Mouse (Mus musculus) induced T-regulatory cell, adult 2 months (primary cell): ENCODE data around the gene Gatad2a.

Experiments
- DNase-seq: peaks from one replicate; pipeline ENCODE4 v3.0.0-alpha.2; 2012; ENCODE audit warnings: low read depth

The Gatad2a gene

DNA sequence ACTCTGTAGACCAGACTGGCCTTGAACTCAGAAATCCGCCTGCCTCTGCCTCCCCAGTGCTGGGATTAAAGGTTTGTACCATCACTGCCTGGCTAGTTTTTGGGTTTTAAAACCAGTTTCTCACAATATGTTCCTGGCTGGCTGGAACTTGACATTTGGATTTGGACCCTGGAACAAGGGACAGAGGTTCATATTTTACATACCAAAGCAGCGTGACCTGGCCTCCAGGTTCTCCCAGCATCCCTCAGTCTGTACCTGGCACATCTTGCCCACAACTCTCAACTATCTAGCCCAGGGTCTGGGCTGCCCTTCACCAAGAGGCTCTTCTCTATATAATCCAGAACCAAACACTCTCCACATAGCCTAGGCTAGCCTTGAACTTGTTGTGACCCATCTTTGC is 96.3 kb downstream of the Gatad2a start:
- DNase-seq: no peak

DNA sequence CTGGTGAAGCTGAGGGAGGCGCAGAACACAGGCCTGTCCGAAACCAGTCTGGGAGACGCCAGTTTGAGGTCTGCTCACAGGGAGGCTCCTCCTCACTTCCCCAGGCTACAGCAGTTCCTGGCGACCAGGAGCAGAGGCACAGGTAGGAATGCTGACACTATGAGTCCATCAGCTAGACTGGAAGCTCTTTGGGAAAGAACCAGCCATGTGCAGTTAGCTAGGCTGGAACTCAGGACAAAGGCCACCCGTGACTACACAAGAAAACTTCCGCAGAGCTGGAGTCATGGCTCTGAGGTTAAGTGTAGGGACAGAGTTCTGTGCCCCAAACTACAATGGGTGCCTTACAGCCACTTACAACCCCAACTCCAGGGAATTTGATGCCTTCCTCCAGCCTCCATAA is 98.3 kb downstream of the Gatad2a start:
- DNase-seq: no peak

DNA sequence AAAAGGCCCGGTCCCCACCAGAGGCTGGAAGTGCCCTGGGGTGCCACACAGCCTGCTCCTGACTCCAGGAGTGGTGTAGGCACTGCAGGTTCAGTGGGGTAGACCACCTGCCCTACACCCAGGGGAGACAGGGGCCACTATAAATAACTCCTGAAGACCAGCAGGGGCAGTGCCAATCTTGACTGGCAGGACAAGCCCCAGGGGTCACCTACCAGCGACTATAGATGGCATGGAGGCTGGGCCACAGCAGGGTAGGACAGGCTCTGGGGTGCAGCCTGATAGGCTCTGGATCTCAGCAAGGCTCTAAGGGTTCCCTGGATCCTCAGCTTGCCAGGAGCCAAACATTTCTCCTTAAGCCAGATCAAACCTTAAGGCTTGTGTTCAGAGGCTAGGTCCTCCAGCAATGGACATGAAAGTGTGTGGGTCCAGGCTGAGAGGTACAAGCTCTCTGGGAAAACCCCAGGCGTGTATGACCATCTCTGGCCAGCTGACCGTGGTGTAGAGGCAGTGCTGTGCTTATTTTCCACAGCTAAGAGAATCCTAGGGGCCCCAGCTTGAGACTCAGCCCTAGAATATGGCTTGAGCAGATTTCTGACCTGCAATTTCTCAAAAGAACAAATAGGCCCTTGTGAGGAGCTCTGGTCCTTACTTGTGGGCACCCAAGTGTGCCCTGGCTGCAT is 100.3 kb downstream of the Gatad2a start:
- no peak for DNase-seq

DNA sequence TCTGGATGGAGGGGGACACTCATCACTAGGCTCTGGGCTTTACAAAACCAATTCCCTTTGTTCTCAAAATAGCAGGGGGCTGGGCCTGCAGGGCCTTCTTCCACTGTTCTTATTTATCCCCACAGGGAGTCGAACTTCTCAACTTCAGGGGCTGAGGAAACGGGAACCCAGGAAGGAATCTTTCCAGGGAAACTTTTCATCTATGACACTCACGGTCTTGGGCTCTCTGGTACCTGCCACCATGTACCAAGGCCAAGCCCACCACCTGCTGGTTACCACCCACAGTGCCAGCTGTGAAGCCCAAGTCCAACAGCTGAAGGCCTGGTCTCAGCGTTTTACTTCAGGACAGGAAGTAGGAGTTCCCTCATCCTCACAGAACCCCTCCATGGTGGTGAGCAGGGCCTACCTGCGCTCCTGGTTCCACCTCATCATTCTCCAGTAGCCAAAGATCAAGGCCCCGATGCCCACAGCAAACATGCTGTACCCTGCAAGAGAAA is 101.3 kb downstream of the Gatad2a start:
- no peak for DNase-seq

DNA sequence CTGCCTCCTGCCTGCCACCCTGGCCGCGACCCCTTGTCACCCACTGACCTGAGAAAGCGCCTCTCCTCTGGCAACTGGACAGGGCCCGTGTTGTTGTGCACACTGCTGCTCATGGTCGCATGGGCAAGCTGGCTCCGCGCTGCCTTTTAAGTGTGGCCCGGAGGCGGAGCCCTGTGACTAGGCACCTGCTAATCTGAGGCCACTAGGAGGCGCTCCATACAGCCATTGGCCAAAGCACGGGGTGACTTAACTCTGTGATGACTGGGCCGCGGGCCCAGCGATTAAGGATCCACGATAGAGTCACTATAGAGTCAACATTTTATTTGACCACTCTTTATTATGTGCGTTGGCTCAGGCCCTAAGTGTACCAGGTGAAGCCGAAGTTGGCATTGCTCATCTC is 102.3 kb downstream of the Gatad2a start:
- DNase-seq: peak; percentile 76

DNA sequence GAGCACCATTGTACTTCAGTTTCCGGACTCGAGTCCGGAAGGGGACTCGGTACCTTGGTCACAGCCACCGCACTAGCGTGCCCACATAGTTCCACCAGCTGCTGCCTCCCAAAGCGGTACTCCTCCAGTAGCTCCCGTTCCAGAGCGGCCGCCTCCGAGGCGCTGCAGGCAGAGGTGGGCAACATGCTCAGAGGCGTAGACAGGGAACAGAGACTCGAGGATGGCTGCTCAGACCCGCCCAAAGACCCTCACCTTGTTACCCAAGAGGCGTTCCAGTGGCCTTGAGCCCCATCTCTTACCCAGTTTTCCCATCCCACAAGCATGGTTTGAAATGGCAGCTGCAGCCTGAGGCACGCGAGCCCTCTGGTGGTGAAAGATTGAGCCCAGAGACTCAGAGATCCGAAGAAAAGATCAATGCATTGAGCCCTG is 105.4 kb downstream of the Gatad2a start:
- peak; percentile 60 for DNase-seq

DNA sequence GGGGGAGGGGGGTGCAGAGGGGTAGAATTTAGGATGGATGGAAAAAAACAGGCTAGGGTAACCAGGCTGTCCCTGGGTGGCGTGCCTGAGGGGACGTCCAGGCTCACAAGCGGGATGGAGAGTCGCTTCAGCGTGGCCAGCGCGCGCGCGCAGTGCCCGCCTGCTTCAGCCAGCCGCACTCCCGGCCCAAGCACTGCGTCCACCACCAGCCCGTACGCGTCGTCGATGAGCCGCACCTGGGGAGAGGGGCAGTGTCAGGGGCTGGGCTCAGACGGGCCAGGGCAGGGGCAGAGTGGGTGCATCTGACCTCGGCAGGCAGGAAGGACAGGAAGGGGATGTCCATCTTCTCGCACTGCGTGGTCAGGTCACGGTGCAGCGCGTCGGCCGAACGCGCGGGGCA is 107.3 kb downstream of the Gatad2a start:
- no peak for DNase-seq

DNA sequence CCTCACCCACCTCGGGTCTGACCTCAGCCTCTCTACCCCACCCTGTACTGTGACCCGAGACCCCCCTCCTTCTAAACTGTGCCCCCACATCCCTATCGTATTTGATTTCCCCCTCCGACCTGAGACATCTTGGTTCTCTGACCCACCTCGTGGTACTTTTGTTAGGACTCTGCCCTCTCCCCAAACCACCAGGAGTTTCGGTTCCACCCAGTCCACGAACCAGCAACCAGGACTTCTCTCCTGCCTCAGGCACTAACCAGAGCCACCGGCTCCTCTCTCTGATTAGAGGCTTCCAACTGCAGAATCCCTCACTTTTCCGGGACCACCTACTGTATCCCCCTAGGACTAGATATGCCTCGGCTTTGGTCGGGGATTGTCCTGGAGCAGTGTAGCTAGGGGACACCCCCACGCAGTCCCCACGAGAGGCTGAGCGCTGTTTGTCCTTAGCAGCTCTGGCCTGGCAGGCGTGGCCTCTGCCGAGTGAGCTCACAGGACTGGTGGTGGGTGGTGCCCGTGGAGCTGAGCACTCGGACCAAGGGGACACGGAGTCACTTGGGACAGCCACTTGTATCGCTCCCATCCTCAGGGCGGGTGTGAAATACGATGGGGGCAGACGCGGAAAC is 107.8 kb downstream of the Gatad2a start:
- DNase-seq: peak; percentile 40

DNA sequence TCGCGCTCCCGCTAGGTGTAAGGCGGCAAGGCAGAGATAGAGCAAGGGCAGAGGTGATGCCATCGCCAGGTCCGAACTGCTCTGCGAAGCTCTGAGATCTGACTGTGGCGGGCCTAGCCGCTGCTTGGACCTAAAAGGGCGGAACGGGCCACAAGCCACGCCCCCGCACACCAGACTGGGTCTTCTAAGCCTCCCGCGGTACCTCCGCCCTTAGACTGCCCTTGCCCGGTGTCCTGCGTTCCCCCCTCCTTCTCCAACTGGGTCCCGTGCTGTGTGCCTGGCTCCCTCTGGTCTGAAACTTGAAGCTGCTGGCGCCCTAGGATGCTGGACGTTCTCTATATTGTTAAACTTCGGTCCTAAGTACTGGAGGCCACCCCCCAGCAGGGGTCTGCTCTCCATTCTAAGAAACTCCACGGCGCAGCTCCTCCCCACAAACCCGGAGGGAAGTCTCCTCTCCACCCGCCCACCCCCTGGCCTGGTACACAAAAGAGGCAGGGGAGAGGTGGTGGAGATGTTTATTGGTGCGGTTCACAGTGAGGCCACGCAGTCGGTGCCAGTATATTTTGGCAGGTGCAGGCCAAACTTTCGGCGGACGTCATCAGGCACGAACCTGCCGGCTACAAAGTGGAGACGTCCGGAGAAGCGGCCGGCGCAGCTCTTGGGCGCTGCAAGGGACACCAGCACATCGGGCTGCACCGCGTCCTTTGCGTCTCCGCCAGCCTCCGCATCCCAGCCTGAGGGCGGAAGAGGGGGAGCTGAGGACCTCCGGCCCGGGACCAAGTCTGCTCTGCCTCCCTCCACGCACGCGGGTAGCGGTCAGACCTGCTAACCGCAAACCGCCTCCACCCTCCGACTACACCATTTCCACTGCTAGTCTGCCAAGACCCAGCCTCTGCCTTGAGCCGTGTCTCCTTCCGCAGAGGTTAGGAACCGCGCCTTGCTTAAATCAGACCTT is 108.6 kb downstream of the Gatad2a start, which contains the start of gene Cilp2:
Cilp2 (minus strand) TSS at position 399 of the 955 bp plus-strand sequence.
- DNase-seq: peak; percentile 65

DNA sequence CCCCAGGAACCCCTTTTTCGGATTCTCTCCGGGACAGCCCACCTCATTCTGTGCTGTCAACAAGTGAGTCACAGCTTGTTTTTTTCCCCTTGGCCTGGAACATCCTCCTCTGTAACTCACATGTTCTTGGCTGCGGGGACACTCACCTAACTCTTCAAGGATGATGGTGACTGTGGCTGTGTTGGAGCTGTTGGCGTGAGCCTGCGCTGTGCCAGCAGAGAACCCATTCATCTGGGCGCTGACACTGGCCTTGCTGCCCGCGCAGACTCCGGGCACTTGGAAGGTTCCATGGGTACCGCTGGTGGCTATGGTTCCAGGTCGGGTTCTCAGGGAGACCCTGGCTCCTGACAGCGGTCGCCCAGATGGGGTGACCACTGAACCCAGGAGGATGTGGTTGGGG is 112.0 kb downstream of the Gatad2a start:
- no peak for DNase-seq

DNA sequence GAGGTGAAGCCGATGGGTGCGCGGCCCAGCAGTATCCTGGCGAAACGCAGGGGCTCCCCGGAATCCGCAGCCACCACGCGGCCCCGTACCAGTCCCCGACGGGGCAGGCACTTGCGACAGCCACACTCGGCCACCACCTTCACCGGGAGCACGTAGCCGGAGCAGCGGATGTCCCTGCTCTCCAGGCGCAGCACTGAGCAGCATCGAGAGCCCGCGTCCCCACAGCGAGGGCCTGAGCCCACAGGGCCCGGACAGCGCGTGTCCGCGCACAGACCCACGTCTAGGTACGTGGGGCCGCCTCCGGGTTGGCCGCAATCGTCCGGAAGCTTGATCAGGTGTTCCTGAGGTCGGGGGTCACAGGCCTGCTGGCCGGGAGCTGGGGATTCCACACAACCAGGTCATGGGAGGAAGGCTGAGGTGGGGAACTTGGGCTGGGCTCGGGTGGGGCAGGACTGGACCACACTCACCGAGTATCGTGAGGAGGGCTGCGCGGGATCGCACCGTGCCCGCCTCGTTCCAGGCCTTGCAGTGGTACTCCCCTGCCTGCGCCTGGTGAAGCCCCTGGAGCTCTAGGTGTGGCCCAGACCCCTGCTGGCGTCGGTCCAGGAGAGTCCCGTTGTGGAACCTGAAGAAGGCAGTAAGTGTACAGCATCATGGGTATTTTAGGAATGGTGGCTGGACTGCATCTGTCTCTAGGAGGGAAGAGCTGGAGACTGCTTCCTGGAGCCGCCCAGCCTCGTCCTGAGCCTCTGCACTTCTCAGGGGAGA is 113.2 kb downstream of the Gatad2a start:
- no peak for DNase-seq

DNA sequence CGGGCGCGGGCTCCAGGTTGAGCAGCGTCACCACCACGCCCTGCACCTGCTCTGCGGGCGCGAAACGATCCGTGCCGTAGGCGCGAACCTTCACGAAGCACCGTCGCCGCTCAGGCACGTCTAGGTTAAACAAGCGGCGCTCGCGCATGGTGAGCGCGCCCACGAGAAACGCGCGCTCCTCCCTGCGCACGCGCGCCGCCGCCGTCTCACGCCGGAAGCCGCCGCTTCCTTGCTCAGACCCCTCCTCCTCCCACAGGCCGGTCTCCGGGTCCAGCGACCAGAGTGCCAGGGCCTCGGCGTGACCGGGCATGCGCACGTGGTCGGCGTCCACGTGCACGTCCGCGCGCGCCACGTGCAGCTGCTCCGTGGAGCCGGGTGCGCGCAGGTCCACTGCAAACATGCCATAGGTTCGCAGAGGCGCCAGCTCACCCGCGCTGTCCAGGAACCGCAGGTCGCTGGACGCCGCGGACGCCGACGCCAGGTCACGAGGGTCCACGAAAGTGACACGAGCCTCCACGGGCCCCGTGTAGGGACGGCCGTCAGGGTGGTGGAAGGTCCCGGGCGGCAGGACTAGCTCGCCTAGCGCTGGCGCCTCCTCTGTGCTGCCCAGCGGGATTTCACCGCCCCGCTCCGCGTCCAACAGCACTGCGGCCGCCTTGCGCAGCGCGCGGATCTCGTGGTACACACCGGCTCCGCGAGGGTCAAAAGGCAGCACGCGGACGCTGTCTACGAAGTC is 114.0 kb downstream of the Gatad2a start:
- peak; percentile 68 for DNase-seq

DNA sequence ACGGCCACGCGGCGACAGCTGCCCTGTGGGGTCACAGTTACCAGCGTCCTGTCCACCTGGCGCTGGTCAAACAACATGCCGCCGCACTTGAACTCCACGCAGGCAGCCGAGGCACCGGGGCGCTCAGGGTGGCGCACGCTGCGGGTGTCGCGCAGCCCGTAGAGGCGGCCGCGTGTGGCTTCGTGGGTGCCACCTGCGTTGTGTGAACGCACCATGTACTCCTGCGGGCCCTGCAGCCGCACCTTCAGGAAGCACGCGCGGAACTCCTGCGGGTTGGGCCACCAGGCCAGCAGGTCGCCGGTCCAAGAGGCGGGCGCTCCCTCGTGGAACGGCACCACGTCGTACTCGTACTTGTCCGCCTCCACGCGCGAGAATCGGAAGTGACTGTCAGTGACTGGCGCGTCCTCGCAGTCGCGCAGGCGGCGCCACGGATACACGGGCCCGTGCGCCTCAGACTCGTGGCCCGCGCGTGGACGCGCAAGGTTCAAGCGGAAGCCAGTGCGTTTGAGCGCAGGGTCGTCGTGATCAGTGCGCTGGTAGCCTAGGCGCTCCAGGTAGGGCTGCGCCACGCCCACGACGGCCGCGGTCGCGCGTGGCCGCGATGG is 114.8 kb downstream of the Gatad2a start:
- DNase-seq: no peak

DNA sequence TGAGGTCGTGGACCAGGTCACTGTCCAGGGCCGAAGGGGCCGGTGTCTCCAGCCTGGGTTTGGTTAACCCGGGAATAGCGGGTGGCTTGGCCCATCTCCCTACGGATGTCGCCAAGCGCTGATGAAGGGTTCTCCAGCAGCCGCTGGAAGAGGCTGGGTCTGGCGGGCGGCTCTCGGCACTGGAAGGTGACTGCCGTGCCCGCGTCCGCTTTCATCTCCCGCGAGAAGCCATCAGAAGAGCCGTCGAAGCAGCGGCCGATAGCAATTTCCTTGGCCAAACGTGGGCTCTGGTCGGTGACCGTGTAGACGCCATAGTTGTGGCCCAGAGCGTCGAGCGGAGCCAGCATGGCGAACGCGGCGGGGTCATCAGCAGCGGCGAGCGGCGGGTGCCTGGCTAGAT is 115.3 kb downstream of the Gatad2a start:
- DNase-seq: no peak

DNA sequence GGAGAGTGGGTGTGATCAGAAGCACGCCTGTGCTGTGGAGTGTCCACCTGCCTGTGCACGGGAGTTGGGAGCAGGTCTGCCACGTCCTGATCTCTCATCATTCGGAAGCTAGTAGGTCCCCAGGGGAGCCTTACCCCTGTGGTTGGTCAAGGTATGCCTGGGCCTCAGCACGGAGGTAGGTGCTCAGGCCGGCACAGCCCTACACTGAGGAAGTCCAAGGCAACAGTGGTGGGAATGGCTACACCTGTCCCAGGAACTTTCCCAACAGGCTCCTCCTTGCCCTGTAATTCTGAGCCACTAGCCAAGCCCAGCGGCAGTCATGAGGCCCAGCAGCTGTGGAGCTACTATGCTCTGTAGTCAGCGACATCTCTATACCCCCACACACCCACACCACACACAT is 116.5 kb downstream of the Gatad2a start:
- DNase-seq: no peak

DNA sequence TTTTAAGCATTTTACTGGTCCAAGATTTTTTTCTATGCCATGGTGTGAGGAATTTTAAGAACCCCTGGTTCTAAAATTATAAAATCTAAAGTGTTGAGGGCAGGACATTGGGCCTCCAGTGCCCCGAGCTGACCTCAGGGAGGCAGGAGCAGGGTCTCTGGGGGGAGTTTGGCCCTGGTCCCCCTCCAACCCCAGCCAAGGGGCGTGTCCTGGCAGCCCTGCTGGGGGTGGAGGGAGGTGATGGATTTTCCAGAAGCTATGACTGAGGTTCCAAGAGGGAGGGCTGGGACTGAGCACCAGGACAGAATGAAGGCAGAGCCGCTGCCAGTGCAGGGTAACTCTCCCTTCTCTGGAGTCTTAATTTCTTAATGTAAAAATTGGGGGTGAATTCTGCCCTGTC is 118.2 kb downstream of the Gatad2a start:
- DNase-seq: no peak

DNA sequence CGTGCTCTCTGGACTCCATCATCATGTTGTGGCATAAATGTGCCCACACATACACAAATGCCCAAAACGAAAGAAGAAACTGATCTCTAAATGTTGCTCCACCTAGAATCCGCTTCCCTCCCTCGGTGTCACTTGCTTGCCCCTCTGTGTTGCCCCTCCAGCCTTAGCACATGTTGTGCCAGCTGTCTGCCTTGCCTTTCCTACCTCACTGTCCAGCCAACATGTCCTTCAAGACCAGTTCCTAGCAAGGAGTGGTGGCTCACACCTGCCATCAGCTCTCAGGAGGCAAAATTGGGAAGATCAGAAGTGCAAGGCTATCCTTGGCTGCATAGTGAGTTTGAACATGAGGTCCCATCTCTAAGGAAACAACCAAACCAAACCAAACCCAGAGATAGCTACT is 118.8 kb downstream of the Gatad2a start:
- no peak for DNase-seq

DNA sequence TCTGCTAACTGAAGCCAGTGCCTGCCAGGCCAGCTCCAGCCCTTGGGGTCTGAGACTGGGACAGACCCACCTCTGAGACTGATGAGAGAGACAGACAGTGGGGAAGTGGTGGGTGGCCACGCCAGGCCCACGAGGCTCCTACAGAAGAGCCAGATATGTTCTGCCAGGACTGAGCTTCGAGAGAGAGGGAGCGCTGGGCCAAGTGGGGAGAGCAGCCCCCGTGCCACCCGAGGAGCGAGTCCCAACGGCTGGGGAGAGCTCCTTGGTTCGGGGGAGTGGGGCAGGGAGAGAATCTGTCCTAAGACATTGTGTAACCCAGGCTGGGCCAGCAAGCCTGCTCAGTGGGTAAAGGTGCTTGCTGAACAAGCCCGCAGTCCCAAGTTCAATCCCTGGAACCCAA is 119.2 kb downstream of the Gatad2a start:
- no peak for DNase-seq

DNA sequence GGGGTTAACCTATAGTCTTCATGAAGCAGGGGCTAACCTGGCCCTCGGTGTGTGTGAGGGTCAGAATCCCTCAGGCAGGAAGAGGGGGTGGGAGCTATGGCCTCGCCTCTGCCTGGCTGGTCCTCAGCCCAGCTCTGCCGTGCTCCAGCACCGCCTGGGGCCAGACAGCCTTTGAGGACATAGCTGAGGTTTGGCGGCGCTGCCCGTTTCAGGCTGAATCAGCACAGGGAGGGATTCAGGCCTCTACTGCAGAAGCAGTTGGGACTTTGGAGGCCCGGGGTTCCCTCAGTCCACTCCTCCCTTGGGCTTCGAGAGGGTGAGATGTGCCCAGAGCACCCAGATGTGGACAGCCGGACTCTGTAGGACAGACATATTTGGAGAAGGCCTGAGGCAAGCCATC is 120.1 kb downstream of the Gatad2a start:
- no peak for DNase-seq

DNA sequence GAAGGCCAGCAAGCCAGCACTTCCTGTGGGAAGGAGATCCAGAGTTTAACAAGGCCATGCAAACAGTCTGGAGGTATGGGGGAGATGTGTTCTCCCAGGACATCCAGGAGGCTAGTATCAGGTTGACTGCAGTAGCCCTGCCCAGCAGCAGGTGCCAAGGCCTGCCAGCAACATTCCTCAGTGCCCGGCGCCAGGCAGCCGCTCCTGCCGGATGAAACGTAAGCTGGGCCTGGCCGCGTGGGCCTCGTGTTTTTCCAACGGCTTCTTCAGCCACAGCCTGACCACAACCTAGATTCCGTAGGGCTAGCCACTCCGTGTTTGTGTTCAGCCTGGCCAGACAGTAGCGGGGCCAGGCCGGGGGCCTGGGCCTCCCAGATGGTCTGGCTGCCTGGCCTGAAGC is 121.5 kb downstream of the Gatad2a start:
- DNase-seq: no peak

DNA sequence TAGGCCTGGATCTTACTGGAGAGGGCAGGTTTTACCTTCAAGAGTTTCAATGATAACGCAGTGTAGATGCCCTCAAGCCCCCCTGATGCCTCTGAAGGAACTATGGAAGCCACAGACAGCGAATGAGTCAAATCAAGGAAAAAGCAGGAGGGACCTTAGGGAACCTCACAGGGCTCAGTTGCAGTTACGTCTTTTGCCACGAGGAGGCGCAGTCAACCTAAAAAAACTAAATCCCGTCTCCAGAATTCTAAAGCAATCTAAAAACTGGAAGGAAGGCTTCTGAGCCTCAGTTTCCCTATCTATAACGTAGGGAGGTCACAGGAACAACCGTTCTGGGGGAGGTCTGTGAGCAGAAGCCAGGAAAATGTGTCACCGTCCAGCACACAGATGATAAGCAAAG is 122.0 kb downstream of the Gatad2a start:
- peak; percentile 80 for DNase-seq
